Mouse (Mus musculus) midbrain, embryonic 10.5 days (tissue): ENCODE results near the gene Osgep. TPM values are rescaled to one million over a fixed set of nuclear protein-coding genes. Genes with fewer than 3 reads are reported as not detected.
A peak's percentile ranks its signal among the peaks of the same experiment; 100 is the strongest.
"Not testable (repeated sequence)": the region's sequence is repeated elsewhere in the genome, so short reads cannot be mapped to it uniquely, and the experiment has no call there.

Experiments used
- DNase-seq: peaks from one replicate; pipeline ENCODE4 v3.0.0-alpha.2; 2017; ENCODE audit warnings: low spot score
- H3K27ac ChIP-seq: fragments of 300-500 bp; sonication (generic); replicated peaks from 2 replicates; pipeline ENCODE4 v1.5.1; 2016; ENCODE audit warnings: mild to moderate bottlenecking
- H3K27me3 ChIP-seq: fragments of 300-500 bp; sonication (generic); 2 replicates; pipeline ENCODE4 v1.6.1; 2016; ENCODE audit warnings: low read depth, mild to moderate bottlenecking; ENCODE audit not compliant: poor library complexity, severe bottlenecking
- H3K36me3 ChIP-seq: fragments of 300-500 bp; sonication (generic); 2 replicates; pipeline ENCODE4 v1.6.1; 2016; ENCODE audit warnings: mild to moderate bottlenecking, moderate library complexity
- H3K4me1 ChIP-seq: fragments of 300-500 bp; sonication (generic); 2 replicates; pipeline ENCODE4 v1.6.1; 2016
- H3K4me3 ChIP-seq: fragments of 300-500 bp; sonication (generic); 2 replicates; pipeline ENCODE4 v1.5.1; 2016; ENCODE audit warnings: mild to moderate bottlenecking, moderate library complexity
- H3K9me3 ChIP-seq: fragments of 300-500 bp; sonication (generic); replicated peaks from 2 replicates; pipeline ENCODE4 v1.6.1; 2016; ENCODE audit warnings: mild to moderate bottlenecking
- WGBS: fragments of 180-500 bp; shearing (Covaris S2); methylation state at CpG from one replicate; pipeline ENCODE4 v1.1.7; 2016; 5-methylcytosine and 5-hydroxymethylcytosine counted together
- polyA plus RNA-seq: library from polyadenylated mRNA; unstranded; fragments of >200 nt; fragmentation: Nextera tagmentation; extraction: Ambion mirVana; gene quantifications from 2 replicates; pipeline ENCODE4 v1.2.1, GENCODE M21; 2016

Gene Osgep
- polyA plus RNA-seq, 1 experiment from 2014 or later, result 192 TPM

GRCm38 (mm10) chr14:50955487-50955886, 30.8 kb upstream of the Osgep start:
- no peak overlapping the region for H3K27ac ChIP-seq
- DNase-seq, result no peak
- no peaks in the 10 kb centered on the region for H3K27me3 ChIP-seq
- H3K36me3 ChIP-seq, result peaks cover 17% of the 10 kb centered on the region
- no peaks in the 10 kb centered on the region for H3K9me3 ChIP-seq
- H3K4me1 ChIP-seq, result no peaks in the 10 kb centered on the region
- WGBS, result 92% methylated on average over 10 of the region's 10 CpGs
- no peak overlapping the region for H3K4me3 ChIP-seq

- not testable (repeated sequence) for H3K27me3 ChIP-seq, H3K27ac ChIP-seq, DNase-seq, H3K9me3 ChIP-seq
- peaks cover 12% of the 10 kb centered on the region for H3K4me1 ChIP-seq
- H3K36me3 ChIP-seq, result peaks cover 21% of the 10 kb centered on the region
- H3K4me3 ChIP-seq, result peak overlapping the region; percentile 59
- 38% methylated on average over 3 of the region's 3 CpGs for WGBS
Observed at GRCm38 (mm10) chr14:50945526-50945925, 20.8 kb upstream of the Osgep start.

- H3K4me1 ChIP-seq, result peaks cover 12% of the 10 kb centered on the region
- not testable (repeated sequence) for H3K9me3 ChIP-seq, DNase-seq, H3K27me3 ChIP-seq
- 14% methylated on average over 6 of the region's 6 CpGs for WGBS
- peaks cover 18% of the 10 kb centered on the region for H3K36me3 ChIP-seq
- peak overlapping the region; percentile 88 for H3K27ac ChIP-seq
- peak overlapping the region; percentile 59 for H3K4me3 ChIP-seq
Observed at GRCm38 (mm10) chr14:50945081-50945480, 20.4 kb upstream of the Osgep start.

- Histone ChIP-seq H3K36me3 (peaks cover 17% of the 10 kb centered on the region), H3K27ac (peak overlapping the region; percentile 88), H3K4me1 (peaks cover 12% of the 10 kb centered on the region), H3K4me3 (peak overlapping the region; percentile 59)
- DNase-seq, H3K9me3 ChIP-seq, H3K27me3 ChIP-seq: not testable (repeated sequence)
- WGBS, result 0% methylated on average over 14 of the region's 15 CpGs
Observed at GRCm38 (mm10) chr14:50944668-50945033, 20.0 kb upstream of the Osgep start.

GRCm38 (mm10) chr14:50943932-50944667, 19.4 kb upstream of the Osgep start, which contains the start of gene Gm49342:
TSS of gene Gm49342 (plus strand) at chr14:50944517.
- peak within 1 kb of the TSS; percentile 88 for H3K27ac ChIP-seq
- H3K4me3 ChIP-seq, result peak within 1 kb of the TSS; percentile 59
- no peaks in the 10 kb centered on the region for H3K27me3 ChIP-seq
- peaks cover 11% of the 10 kb centered on the region for H3K36me3 ChIP-seq
- peaks cover 12% of the 10 kb centered on the region for H3K4me1 ChIP-seq
- H3K9me3 ChIP-seq, result no peaks in the 10 kb centered on the region
- WGBS, result 20% methylated on average over 31 of the region's 31 CpGs
- peak; percentile 97 for DNase-seq

- no peak for DNase-seq
- Histone ChIP-seq H3K9me3 (no peaks in the 10 kb centered on the region), H3K4me1 (peaks cover 2% of the 10 kb centered on the region), H3K4me3 (no peak overlapping the region), H3K36me3 (no peaks in the 10 kb centered on the region), H3K27ac (no peak overlapping the region), H3K27me3 (no peaks in the 10 kb centered on the region)
- WGBS, result 43% methylated on average over 2 of the region's 2 CpGs
Observed at GRCm38 (mm10) chr14:50938940-50939339, 14.2 kb upstream of the Osgep start.

- no peaks in the 10 kb centered on the region for H3K9me3 ChIP-seq
- H3K4me1 ChIP-seq, result no peaks in the 10 kb centered on the region
- H3K27ac ChIP-seq, result no peak overlapping the region
- no peaks in the 10 kb centered on the region for H3K27me3 ChIP-seq
- no peaks in the 10 kb centered on the region for H3K36me3 ChIP-seq
- no peak overlapping the region for H3K4me3 ChIP-seq
- 92% methylated on average over 3 of the region's 3 CpGs for WGBS
- no peak for DNase-seq
Observed at GRCm38 (mm10) chr14:50938119-50938908, 13.6 kb upstream of the Osgep start.

- H3K4me3 ChIP-seq, result no peak overlapping the region
- H3K4me1 ChIP-seq, result peaks cover 7% of the 10 kb centered on the region
- 64% methylated on average over 1 of the region's 1 CpGs for WGBS
- DNase-seq, result no peak
- no peaks in the 10 kb centered on the region for H3K9me3 ChIP-seq
- H3K27me3 ChIP-seq, result no peaks in the 10 kb centered on the region
- H3K36me3 ChIP-seq, result no peaks in the 10 kb centered on the region
- no peak overlapping the region for H3K27ac ChIP-seq
Observed at GRCm38 (mm10) chr14:50936649-50937048, 12.0 kb upstream of the Osgep start.

GRCm38 (mm10) chr14:50931493-50932020, 6.9 kb upstream of the Osgep start:
- peak overlapping the region; percentile 92 for H3K27ac ChIP-seq
- peaks cover 31% of the 10 kb centered on the region for H3K36me3 ChIP-seq
- H3K27me3 ChIP-seq, result no peaks in the 10 kb centered on the region
- WGBS, result 15% methylated on average over 12 of the region's 12 CpGs
- H3K4me3 ChIP-seq, result peak overlapping the region; percentile 91
- DNase-seq, result no peak
- peaks cover 35% of the 10 kb centered on the region for H3K4me1 ChIP-seq
- H3K9me3 ChIP-seq, result no peaks in the 10 kb centered on the region

- H3K27me3 ChIP-seq, result no peaks in the 10 kb centered on the region
- under 1% methylated on average over 68 of the region's 68 CpGs for WGBS
- peak; percentile 98 for DNase-seq
Observed at GRCm38 (mm10) chr14:50930754-50931492, 6.2 kb upstream of the Osgep start, which contains the start of the genes Pip4p1 and Pnp. TSS of gene Pip4p1 (minus strand) at chr14:50930856. TSS of gene Pnp (plus strand) at chr14:50931082.

GRCm38 (mm10) chr14:50930377-50930753, 5.7 kb upstream of the Osgep start:
- H3K27ac ChIP-seq, result peak overlapping the region; percentile 92
- H3K4me1 ChIP-seq, result peaks cover 44% of the 10 kb centered on the region
- DNase-seq, result no peak
- peaks cover 39% of the 10 kb centered on the region for H3K36me3 ChIP-seq
- no peaks in the 10 kb centered on the region for H3K9me3 ChIP-seq
- H3K27me3 ChIP-seq, result no peaks in the 10 kb centered on the region
- WGBS, result 2% methylated on average over 38 of the region's 38 CpGs
- H3K4me3 ChIP-seq, result peak overlapping the region; percentile 91

More at GRCm38 (mm10) chr14:50930754-50931492, 6.2 kb upstream of the Osgep start, which contains the start of the genes Pip4p1 and Pnp:
- H3K4me1 ChIP-seq, result peaks cover 41% of the 10 kb centered on the region
- no peaks in the 10 kb centered on the region for H3K9me3 ChIP-seq
- peak within 1 kb of the TSS; percentile 92 for H3K27ac ChIP-seq
- H3K36me3 ChIP-seq, result peaks cover 37% of the 10 kb centered on the region
- peak within 1 kb of the TSS; percentile 91 for H3K4me3 ChIP-seq

- no peak for DNase-seq
- H3K9me3 ChIP-seq, result no peaks in the 10 kb centered on the region
- 22% methylated on average over 10 of the region's 10 CpGs for WGBS
- H3K36me3 ChIP-seq, result peaks cover 39% of the 10 kb centered on the region
- peak overlapping the region; percentile 92 for H3K27ac ChIP-seq
- H3K27me3 ChIP-seq, result no peaks in the 10 kb centered on the region
- H3K4me1 ChIP-seq, result peaks cover 44% of the 10 kb centered on the region
- peak overlapping the region; percentile 91 for H3K4me3 ChIP-seq
Observed at GRCm38 (mm10) chr14:50929951-50930350, 5.3 kb upstream of the Osgep start.
